Mouse (Mus musculus): ENCODE measurements around the gene Mtcl1.

The Mtcl1 gene

GRCm38 (mm10) chr17:66408400-66408799 lies 41.1 kb downstream of the Mtcl1 start:
- DNase-seq (ENCODE audit: low read depth, low spot score) = no peak

- DNase-seq (ENCODE audit: low read depth, low spot score) = no peak
Observed at GRCm38 (mm10) chr17:66407833-66408232, 41.7 kb downstream of the Mtcl1 start.

GRCm38 (mm10) chr17:66405601-66406000 lies 43.9 kb downstream of the Mtcl1 start:
- no peak for DNase-seq (ENCODE audit: low read depth, low spot score)

GRCm38 (mm10) chr17:66404883-66405590 lies 44.5 kb downstream of the Mtcl1 start:
- no peak for DNase-seq (ENCODE audit: low read depth, low spot score)

GRCm38 (mm10) chr17:66402791-66403470 lies 46.6 kb downstream of the Mtcl1 start:
- no peak for DNase-seq (ENCODE audit: low read depth, low spot score)

- DNase-seq (ENCODE audit: low read depth, low spot score) = no peak
Observed at GRCm38 (mm10) chr17:66401596-66402265, 47.8 kb downstream of the Mtcl1 start.

GRCm38 (mm10) chr17:66399780-66400179 lies 49.8 kb downstream of the Mtcl1 start:
- DNase-seq (ENCODE audit: low read depth, low spot score) = no peak

- DNase-seq (ENCODE audit: low read depth, low spot score) = no peak
Observed at GRCm38 (mm10) chr17:66394571-66394970, 55.0 kb downstream of the Mtcl1 start.

GRCm38 (mm10) chr17:66388307-66388706 lies 61.2 kb downstream of the Mtcl1 start:
- DNase-seq (ENCODE audit: low read depth, low spot score) = no peak

- no peak for DNase-seq (ENCODE audit: low read depth, low spot score)
Observed at GRCm38 (mm10) chr17:66381338-66381737, 68.2 kb downstream of the Mtcl1 start.

- DNase-seq (ENCODE audit: low read depth, low spot score) = no peak
Observed at GRCm38 (mm10) chr17:66379900-66380857, 69.4 kb downstream of the Mtcl1 start.

GRCm38 (mm10) chr17:66379308-66379707 lies 70.2 kb downstream of the Mtcl1 start:
- no peak for DNase-seq (ENCODE audit: low read depth, low spot score)

GRCm38 (mm10) chr17:66378127-66378526 lies 71.4 kb downstream of the Mtcl1 start:
- DNase-seq (ENCODE audit: low read depth, low spot score) = no peak

- DNase-seq (ENCODE audit: low read depth, low spot score) = no peak
Observed at GRCm38 (mm10) chr17:66374633-66375272, 74.8 kb downstream of the Mtcl1 start.

- no peak for DNase-seq (ENCODE audit: low read depth, low spot score)
Observed at GRCm38 (mm10) chr17:66370867-66371266, 78.7 kb downstream of the Mtcl1 start.

GRCm38 (mm10) chr17:66369777-66370176 lies 79.8 kb downstream of the Mtcl1 start:
- DNase-seq (ENCODE audit: low read depth, low spot score) = no peak

GRCm38 (mm10) chr17:66368127-66368526 lies 81.4 kb downstream of the Mtcl1 start:
- DNase-seq (ENCODE audit: low read depth, low spot score) = no peak

GRCm38 (mm10) chr17:66365664-66366063 lies 83.9 kb downstream of the Mtcl1 start:
- DNase-seq (ENCODE audit: low read depth, low spot score) = no peak

GRCm38 (mm10) chr17:66365293-66365642 lies 84.3 kb downstream of the Mtcl1 start:
- DNase-seq (ENCODE audit: low read depth, low spot score) = no peak

- no peak for DNase-seq (ENCODE audit: low read depth, low spot score)
Observed at GRCm38 (mm10) chr17:66364525-66365292, 84.8 kb downstream of the Mtcl1 start.

All from A20 (cell line).